Mouse (Mus musculus) lung, postnatal 0 days (tissue): Measurements from ENCODE around the gene Rbm39. TPM values are rescaled to one million over a fixed set of nuclear protein-coding genes. Genes with fewer than 3 reads are reported as not detected.
"Not testable (repeated sequence)": the region's sequence is repeated elsewhere in the genome, so short reads cannot be mapped to it uniquely, and the experiment has no call there.

ENCODE experiments used
- ATAC-seq: fragments of 200-750 bp; cut with Nextera tagmentation; 2 replicates; pipeline ENCODE4 v1.8.0; 2017; ENCODE audit warnings: moderate library complexity
- DNase-seq: peaks from one replicate; pipeline ENCODE4 v3.0.0-alpha.2; 2016; ENCODE audit warnings: low spot score
- H3K27ac ChIP-seq: fragments of 300-500 bp; sonication (generic); 2 replicates; pipeline ENCODE4 v1.5.1; 2014; ENCODE audit warnings: antibody characterized with exemption, mild to moderate bottlenecking, low read length, mixed read lengths
- H3K27me3 ChIP-seq: fragments of 300-500 bp; sonication (generic); replicated peaks from 2 replicates; pipeline ENCODE4 v1.6.1; 2014; ENCODE audit warnings: low read length, mixed read lengths; ENCODE audit not compliant: insufficient read depth
- H3K36me3 ChIP-seq: fragments of 300-500 bp; sonication (generic); 2 replicates; pipeline ENCODE4 v1.6.1; 2014; ENCODE audit warnings: low read length, mixed read lengths; ENCODE audit not compliant: insufficient read depth
- H3K4me1 ChIP-seq: fragments of 300-500 bp; sonication (generic); 2 replicates; pipeline ENCODE4 v1.6.1; 2014; ENCODE audit warnings: antibody characterized with exemption, low read depth, low read length, mixed read lengths; ENCODE audit not compliant: insufficient read depth
- H3K4me2 ChIP-seq: fragments of 300-500 bp; sonication (generic); replicated peaks from 2 replicates; pipeline ENCODE4 v1.6.1; 2014; ENCODE audit warnings: low read depth, mild to moderate bottlenecking, low read length, moderate library complexity, mixed read lengths
- H3K4me3 ChIP-seq: fragments of 300-500 bp; sonication (generic); 2 replicates; pipeline ENCODE4 v1.5.1; 2014; ENCODE audit warnings: low read depth, low read length
- H3K9ac ChIP-seq: fragments of 300-500 bp; sonication (generic); replicated peaks from 2 replicates; pipeline ENCODE4 v1.6.1; 2014; ENCODE audit warnings: low read depth, mild to moderate bottlenecking
- H3K9me3 ChIP-seq: fragments of 300-500 bp; sonication (generic); 2 replicates; pipeline ENCODE4 v1.6.1; 2016; ENCODE audit warnings: low read length, mixed read lengths
- CTCF ChIP-seq: IDR thresholded peaks from 2 replicates; pipeline ENCODE4 v1.5.1; 2016; ENCODE audit warnings: antibody characterized with exemption, mild to moderate bottlenecking
- EP300 ChIP-seq: IDR thresholded peaks from 2 replicates; pipeline ENCODE4 v1.6.1; 2016; ENCODE audit warnings: antibody characterized with exemption, mild to moderate bottlenecking, control low read depth
- WGBS: fragments of 180-500 bp; shearing (Covaris S2); extraction: QIAGEN DNeasy Blood & Tissue Kit; methylation state at CpG from one replicate; pipeline ENCODE4 v1.1.7; 2014; 5-methylcytosine and 5-hydroxymethylcytosine counted together
- polyA plus RNA-seq: library from polyadenylated mRNA; unstranded; fragments of >200 nt; fragmentation: Nextera tagmentation; extraction: Ambion mirVana; gene quantifications from 2 replicates; pipeline ENCODE4 v1.2.1, GENCODE M21; 2015

Gene Rbm39
- polyA plus RNA-seq, 1 experiment from 2014 or later: 654 TPM

DNA sequence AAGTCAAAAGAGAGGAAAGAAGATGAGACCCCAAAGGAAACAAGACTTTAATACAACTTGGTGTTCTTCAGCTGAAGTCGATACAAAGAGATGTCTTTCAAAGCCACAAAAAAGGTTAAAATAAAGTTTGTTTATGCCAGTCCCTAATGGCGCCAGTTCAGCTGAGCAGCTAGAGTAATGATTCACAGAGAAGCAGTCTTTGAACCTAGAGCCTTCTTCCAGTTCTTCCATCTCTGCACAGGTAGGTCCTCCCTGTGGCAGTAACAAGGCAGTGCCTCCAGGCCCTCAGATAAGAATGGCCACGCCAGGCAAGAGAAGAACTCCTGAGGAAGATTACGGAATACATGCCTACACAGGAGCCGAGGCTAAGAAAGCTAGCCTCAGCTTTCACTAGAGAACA lies 56.3 kb downstream of the Rbm39 start:
- no peak for ATAC-seq

DNA sequence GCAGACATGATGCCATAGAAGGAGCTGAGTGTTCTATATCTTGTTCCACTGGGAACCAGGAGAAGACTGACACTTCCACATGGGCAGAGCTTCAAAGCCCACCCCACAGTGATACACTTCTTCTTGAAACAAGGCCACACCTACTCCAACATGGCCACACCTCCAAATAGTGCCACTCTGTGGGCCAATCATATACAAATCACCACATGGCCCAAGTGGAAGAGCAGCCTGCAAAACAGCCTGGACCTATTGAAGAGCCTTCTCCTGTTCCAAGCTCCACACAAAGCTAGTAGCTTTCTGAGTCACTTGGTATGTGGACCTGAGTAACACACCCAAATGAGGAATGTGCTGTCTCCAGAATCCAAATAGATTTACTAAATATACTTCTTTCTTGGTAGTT lies 60.5 kb downstream of the Rbm39 start:
- Histone ChIP-seq H3K36me3 (peaks cover 7% of the 10 kb centered on the region; the same call in 1 of the 2 replicates), H3K27ac (no peak overlapping the region), H3K27me3 (no peaks in the 10 kb centered on the region), H3K9ac (no peak overlapping the region), H3K4me1 (no peaks in the 10 kb centered on the region), H3K4me3 (no peak overlapping the region), H3K9me3 (no peaks in the 10 kb centered on the region), H3K4me2 (no peak overlapping the region)
- no peak for DNase-seq
- ATAC-seq: no peak
- TF ChIP-seq CTCF (no peak), EP300 (no peak)

More for the DNA sequence above, 56.3 kb downstream of the Rbm39 start:
- no peak for DNase-seq
- Histone ChIP-seq H3K4me3 (no peak overlapping the region), H3K27ac (no peak overlapping the region), H3K4me1 (no peaks in the 10 kb centered on the region), H3K27me3 (no peaks in the 10 kb centered on the region), H3K9ac (no peak overlapping the region), H3K9me3 (no peaks in the 10 kb centered on the region), H3K36me3 (peaks cover 12% of the 10 kb centered on the region; the same call in 1 of the 2 replicates), H3K4me2 (no peak overlapping the region)
- WGBS: 86% methylated on average over 5 of the region's 5 CpGs
- TF ChIP-seq CTCF: no peak
- no peak for TF ChIP-seq EP300

DNA sequence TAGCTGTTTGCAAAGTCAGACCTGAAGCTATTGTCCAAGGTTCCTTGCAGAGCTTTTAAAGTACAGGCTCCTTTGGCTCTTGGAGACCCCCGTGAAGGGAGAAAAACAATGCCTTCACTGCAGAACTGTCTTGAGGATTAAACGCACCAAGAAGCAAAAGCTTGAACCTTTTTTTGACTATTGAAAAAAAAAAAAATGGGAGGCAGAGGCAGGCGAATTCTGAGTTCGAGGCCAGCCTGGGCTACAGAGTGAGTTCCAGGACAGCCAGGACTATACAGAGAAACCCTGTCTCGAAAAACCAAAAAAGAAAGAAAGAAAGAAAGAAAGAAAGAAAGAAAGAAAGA lies 68.0 kb downstream of the Rbm39 start:
- not testable (repeated sequence) for ATAC-seq, DNase-seq, H3K36me3 ChIP-seq, H3K27me3 ChIP-seq, H3K4me1 ChIP-seq, H3K9me3 ChIP-seq
- H3K9ac ChIP-seq: peak overlapping the region; percentile 75
- peak overlapping the region; percentile 88 for H3K4me3 ChIP-seq
- peak overlapping the region; percentile 95 for H3K4me2 ChIP-seq
- 19% methylated on average over 5 of the region's 5 CpGs for WGBS
- H3K27ac ChIP-seq: peak overlapping the region; percentile 83; the same call in 1 of the 2 replicates

DNA sequence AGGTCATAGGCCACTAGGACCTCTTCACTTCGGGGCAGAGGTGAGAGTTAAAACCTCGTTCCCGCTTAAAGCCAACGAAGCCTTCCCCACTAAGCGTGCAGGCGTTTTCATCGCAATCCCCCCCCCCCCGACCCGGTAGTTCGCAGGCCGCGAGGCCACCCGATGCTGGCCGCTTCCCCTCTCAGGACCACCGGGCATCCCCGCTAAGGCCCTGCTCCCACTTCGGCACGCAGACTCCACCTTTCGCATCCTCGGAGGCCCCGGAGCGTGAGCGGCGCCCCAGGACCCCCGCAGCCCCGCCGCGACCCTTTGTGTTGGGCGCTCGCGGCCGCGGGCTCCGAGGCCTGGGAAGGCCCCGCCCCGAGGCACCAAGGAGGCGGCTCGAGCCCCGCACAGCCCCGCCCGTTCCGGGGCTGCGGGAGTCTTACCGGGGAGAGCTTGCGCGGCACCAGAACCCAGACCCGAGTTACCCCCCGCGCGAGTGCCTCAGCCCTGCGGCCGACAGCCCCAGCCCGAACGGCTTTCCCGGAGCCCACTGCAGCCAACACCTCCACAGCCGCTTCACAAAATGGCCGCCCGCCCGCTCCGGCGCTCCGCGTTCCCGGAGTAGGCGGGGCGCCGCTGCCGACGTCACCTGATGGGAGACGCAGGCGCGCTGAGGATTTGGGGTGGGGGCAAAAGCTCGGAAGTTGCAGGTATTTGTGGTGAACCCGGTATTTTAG lies 68.5 kb downstream of the Rbm39 start, which contains the start of the genes Cpne1 and Rbm12:
Gene Cpne1, minus strand, starts transcription at position 608 of the 722 bp plus-strand sequence.
Gene Rbm12, minus strand, starts transcription at position 621 of the 722 bp plus-strand sequence.
- Histone ChIP-seq H3K4me3 (peak within 1 kb of the TSS; percentile 88), H3K27ac (peak within 1 kb of the TSS; percentile 83), H3K9me3 (no peaks in the 10 kb centered on the region), H3K27me3 (no peaks in the 10 kb centered on the region), H3K4me1 (no peaks in the 10 kb centered on the region; the same call in 1 of the 2 replicates), H3K4me2 (peak within 1 kb of the TSS; percentile 95), H3K36me3 (no peaks in the 10 kb centered on the region), H3K9ac (peak within 1 kb of the TSS; percentile 75)
- DNase-seq (peak; percentile 95), ATAC-seq (peak; percentile 96)
- WGBS: 1% methylated on average over 59 of the region's 74 CpGs
- TF ChIP-seq CTCF (no peak), EP300 (peak; percentile 26; the same call in 1 of the 2 replicates)

DNA sequence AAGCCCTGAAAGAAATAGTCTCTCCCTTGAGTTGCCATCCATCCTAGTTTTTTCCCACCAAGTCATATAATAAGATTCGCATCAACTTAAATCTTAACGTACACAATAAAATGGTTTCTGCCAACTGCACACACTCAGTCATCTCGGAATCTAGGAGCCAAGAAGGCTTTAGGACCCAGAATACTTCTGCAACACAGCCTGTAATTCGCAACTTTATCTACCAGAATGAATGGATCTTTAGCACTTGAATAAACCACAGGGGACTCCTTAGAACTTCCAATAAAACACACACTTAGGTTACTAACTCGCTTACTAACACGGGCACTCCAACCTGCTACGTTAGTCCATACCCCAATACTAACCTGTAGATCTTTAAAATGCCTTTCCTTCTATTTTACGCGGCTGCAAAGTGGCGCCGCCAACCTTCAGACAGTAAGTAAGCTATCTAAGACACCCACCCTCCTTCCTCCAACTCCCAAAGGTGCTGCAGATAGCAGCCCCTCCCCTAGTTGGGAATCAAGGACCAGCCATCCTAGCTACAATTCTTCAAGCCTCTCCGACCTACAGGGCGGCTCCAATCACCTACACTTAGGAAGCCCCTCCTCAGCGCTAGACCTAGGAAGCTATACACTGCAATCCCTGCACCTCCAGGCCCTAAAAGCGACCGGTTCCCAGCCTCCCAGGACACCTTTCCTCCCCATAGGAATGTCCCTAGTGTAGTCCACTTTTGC lies 69.2 kb downstream of the Rbm39 start:
- under 1% methylated on average over 16 of the region's 16 CpGs for WGBS
- DNase-seq (peak; percentile 61), ATAC-seq (peak; percentile 66)

More for the DNA sequence above, 69.2 kb downstream of the Rbm39 start:
- peak overlapping the region; percentile 88 for H3K4me3 ChIP-seq
- no peaks in the 10 kb centered on the region for H3K27me3 ChIP-seq
- TF ChIP-seq EP300 (no peak), CTCF (no peak)
- peak overlapping the region; percentile 75 for H3K9ac ChIP-seq
- no peaks in the 10 kb centered on the region; the same call in 1 of the 2 replicates for H3K4me1 ChIP-seq
- peak overlapping the region; percentile 95 for H3K4me2 ChIP-seq
- H3K27ac ChIP-seq: peak overlapping the region; percentile 83
- no peaks in the 10 kb centered on the region for H3K36me3 ChIP-seq
- H3K9me3 ChIP-seq: no peaks in the 10 kb centered on the region

Other genes starting within 250 kb of the Rbm39 start
- gene Uqcc1, start 249.9 kb downstream of the Rbm39 start, polyA plus RNA-seq: 24.4 and 35.1 TPM in 2 replicates
- gene Gm15557, start 239.5 kb downstream of the Rbm39 start, polyA plus RNA-seq: 0.11 TPM in 1 of 2 replicates, not detected in the other
- 1.7 and 2.7 TPM in 2 replicates for gene Gdf5, start 234.9 kb downstream of the Rbm39 start, polyA plus RNA-seq
- 6.6 and 7.4 TPM in 2 replicates for gene Cep250, start 223.8 kb downstream of the Rbm39 start, polyA plus RNA-seq
- gene 6430550D23Rik, start 172.3 kb downstream of the Rbm39 start, polyA plus RNA-seq: 1.0 and 1.1 TPM in 2 replicates
- 168 and 181 TPM in 2 replicates for gene Ergic3, start 172.2 kb downstream of the Rbm39 start, polyA plus RNA-seq
- 0.06 and 0.36 TPM in 2 replicates for gene Fer1l4, start 127.3 kb downstream of the Rbm39 start, polyA plus RNA-seq
- 0.74 and 0.89 TPM in 2 replicates for gene Spag4, start 115.1 kb downstream of the Rbm39 start, polyA plus RNA-seq
- 38.3 and 42.3 TPM in 2 replicates for gene Cpne1, start 68.3 kb downstream of the Rbm39 start, polyA plus RNA-seq
- 10.1 and 10.7 TPM in 2 replicates for gene Rbm12, start 68.3 kb downstream of the Rbm39 start, polyA plus RNA-seq
- gene Gm28036, start 53.1 kb downstream of the Rbm39 start, polyA plus RNA-seq: 5.2 and 5.6 TPM in 2 replicates
- 316 and 344 TPM in 2 replicates for gene Romo1, start 36.2 kb downstream of the Rbm39 start, polyA plus RNA-seq
- 33.7 and 34.0 TPM in 2 replicates for gene Nfs1, start 36.1 kb downstream of the Rbm39 start, polyA plus RNA-seq
- 44.8 and 47.7 TPM in 2 replicates for gene Phf20, start 16.2 kb upstream of the Rbm39 start, polyA plus RNA-seq
- 6.8 and 7.0 TPM in 2 replicates for gene Cnbd2, start 132.1 kb upstream of the Rbm39 start, polyA plus RNA-seq
- gene Scand1, start 132.5 kb upstream of the Rbm39 start, polyA plus RNA-seq: 119 TPM in 2 replicates
- 1.2 and 1.7 TPM in 2 replicates for gene Epb41l1, start 240.7 kb upstream of the Rbm39 start, polyA plus RNA-seq